Mouse (Mus musculus) T-cell, adult 2 months (primary cell): ENCODE results near the gene Alpl.

ENCODE experiments used
- DNase-seq: peaks from one replicate; pipeline ENCODE4 v3.0.0; 2022; ENCODE audit warnings: low spot score

Alpl gene

GRCm38 (mm10) chr4:137769635-137770034 lies 26.5 kb downstream of the Alpl start:
- no peak for DNase-seq

- DNase-seq, result no peak
Measured at GRCm38 (mm10) chr4:137768831-137769230, 27.4 kb downstream of the Alpl start.

GRCm38 (mm10) chr4:137768381-137768780 lies 27.8 kb downstream of the Alpl start:
- no peak for DNase-seq

- no peak for DNase-seq
Measured at GRCm38 (mm10) chr4:137766365-137766764, 29.8 kb downstream of the Alpl start.

- DNase-seq, result no peak
Measured at GRCm38 (mm10) chr4:137765554-137765971, 30.6 kb downstream of the Alpl start.

- no peak for DNase-seq
Measured at GRCm38 (mm10) chr4:137764621-137765020, 31.6 kb downstream of the Alpl start.

- DNase-seq, result no peak
Measured at GRCm38 (mm10) chr4:137763920-137764495, 32.2 kb downstream of the Alpl start.

- peak; percentile 44 for DNase-seq
Measured at GRCm38 (mm10) chr4:137762886-137763285, 33.3 kb downstream of the Alpl start.

GRCm38 (mm10) chr4:137754446-137754845 lies 41.7 kb downstream of the Alpl start:
- no peak for DNase-seq

- no peak for DNase-seq
Measured at GRCm38 (mm10) chr4:137753199-137753598, 43.0 kb downstream of the Alpl start.

GRCm38 (mm10) chr4:137752471-137752870 lies 43.7 kb downstream of the Alpl start:
- DNase-seq, result no peak

GRCm38 (mm10) chr4:137751717-137752116 lies 44.5 kb downstream of the Alpl start:
- DNase-seq, result no peak

- no peak for DNase-seq
Measured at GRCm38 (mm10) chr4:137751310-137751709, 44.9 kb downstream of the Alpl start.

GRCm38 (mm10) chr4:137750121-137750520 lies 46.1 kb downstream of the Alpl start:
- no peak for DNase-seq

- no peak for DNase-seq
Measured at GRCm38 (mm10) chr4:137749680-137750079, 46.5 kb downstream of the Alpl start.

GRCm38 (mm10) chr4:137748726-137749125 lies 47.5 kb downstream of the Alpl start:
- DNase-seq, result no peak

- DNase-seq, result no peak
Measured at GRCm38 (mm10) chr4:137747590-137747989, 48.6 kb downstream of the Alpl start.

GRCm38 (mm10) chr4:137747091-137747490 lies 49.1 kb downstream of the Alpl start:
- DNase-seq, result no peak

- DNase-seq, result no peak
Measured at GRCm38 (mm10) chr4:137744433-137744918, 51.7 kb downstream of the Alpl start.

- DNase-seq, result no peak
Measured at GRCm38 (mm10) chr4:137743791-137744190, 52.4 kb downstream of the Alpl start.

GRCm38 (mm10) chr4:137740350-137740749 lies 55.8 kb downstream of the Alpl start:
- no peak for DNase-seq

GRCm38 (mm10) chr4:137739151-137739923 lies 56.8 kb downstream of the Alpl start:
- no peak for DNase-seq

- DNase-seq, result no peak
Measured at GRCm38 (mm10) chr4:137737760-137738159, 58.4 kb downstream of the Alpl start.
